Mouse (Mus musculus) CH12.LX (cell line): Measurements from ENCODE around the gene Rassf5. TPM values are rescaled to one million over a fixed set of nuclear protein-coding genes. Genes with fewer than 3 reads are reported as not detected.

Experiments used
- DNase-seq: peaks from one replicate; pipeline ENCODE4 v3.0.0-alpha.2; 2013; ENCODE audit errors: extremely low read depth
- H3K27ac ChIP-seq: 2 replicates; pipeline ENCODE4 v1.5.1; 2012; ENCODE audit warnings: low read depth, mild to moderate bottlenecking, control low read depth, moderate library complexity; ENCODE audit not compliant: insufficient read depth
- H3K27me3 ChIP-seq: replicated peaks from 2 replicates; pipeline ENCODE3; 2012; ENCODE audit warnings: inconsistent platforms
- H3K36me3 ChIP-seq, 2 experiments: replicated peaks in 1 of 2; 2 replicates each; pipeline versions ENCODE3 to v1.6.1; 2012; ENCODE audit warnings: inconsistent platforms in 1 of 2, low read length in 1 of 2, mild to moderate bottlenecking in 1 of 2, mixed read lengths in 1 of 2, moderate library complexity in 1 of 2; ENCODE audit not compliant: control insufficient read depth in 1 of 2, insufficient read depth in 1 of 2
- H3K4me1 ChIP-seq, 2 experiments: 2 replicates each; pipeline ENCODE4 v1.6.1; 2012; ENCODE audit warnings: inconsistent platforms in 1 of 2, moderate library complexity in 1 of 2; ENCODE audit not compliant: insufficient read depth in 2 of 2, control insufficient read depth in 1 of 2
- H3K4me2 ChIP-seq: 2 replicates; pipeline ENCODE4 v1.6.1; 2012; ENCODE audit warnings: low read depth, mild to moderate bottlenecking, control low read depth; ENCODE audit not compliant: poor library complexity, insufficient read depth, severe bottlenecking
- H3K4me3 ChIP-seq, 3 experiments: fragments of 150-350 bp in 1 of 3; sonication (generic) in 1 of 3; replicated peaks in 1 of 3; 2 replicates each; pipeline versions ENCODE3 to v1.5.1; 2011 to 2012; ENCODE audit warnings: low read depth in 2 of 3, low read length in 2 of 3, mild to moderate bottlenecking in 2 of 3, moderate library complexity in 2 of 3, control low read depth in 1 of 3, improper control_type of control experiment in 1 of 3, inconsistent platforms in 1 of 3, mixed read lengths in 1 of 3; ENCODE audit not compliant: poor library complexity in 1 of 3
- H3K79me2 ChIP-seq: replicated peaks from 2 replicates; pipeline ENCODE4 v1.6.1; 2012; ENCODE audit warnings: mild to moderate bottlenecking, moderate library complexity; ENCODE audit not compliant: control insufficient read depth, poor library complexity, insufficient read depth, severe bottlenecking; ENCODE audit errors: extremely low read depth
- H3K9ac ChIP-seq: 2 replicates; pipeline ENCODE4 v1.6.1; 2012; ENCODE audit warnings: low read depth, mild to moderate bottlenecking, control low read depth, moderate library complexity; ENCODE audit not compliant: insufficient read depth
- H3K9me3 ChIP-seq: replicated peaks from 2 replicates; pipeline ENCODE3; 2012; ENCODE audit warnings: low read length, inconsistent platforms, mixed read lengths
- BHLHE40 ChIP-seq: IDR thresholded peaks from 2 replicates; pipeline ENCODE4 v1.6.1; 2011; ENCODE audit warnings: mild to moderate bottlenecking, low read depth, low read length, improper control_type of control experiment
- CHD1 ChIP-seq: IDR thresholded peaks from 2 replicates; pipeline ENCODE4 v1.6.1; 2012; ENCODE audit warnings: low read depth, low read length, improper control_type of control experiment, inconsistent platforms
- ELF1 ChIP-seq: IDR thresholded peaks from 2 replicates; pipeline ENCODE4 v1.6.1; 2014; ENCODE audit warnings: low read depth, mild to moderate bottlenecking, inconsistent platforms, low read length, improper control_type of control experiment
- EP300 ChIP-seq: IDR thresholded peaks from 2 replicates; pipeline ENCODE4 v1.6.1; 2011; ENCODE audit warnings: low read length, improper control_type of control experiment
- ETS1 ChIP-seq: conservative IDR thresholded peaks from 2 replicates; pipeline ENCODE4 v1.6.1; 2012; ENCODE audit warnings: low read depth, mild to moderate bottlenecking, inconsistent platforms, low read length, improper control_type of control experiment, moderate library complexity
- HCFC1 ChIP-seq: IDR thresholded peaks from 2 replicates; pipeline ENCODE4 v1.6.1; 2012; ENCODE audit warnings: low read depth, mild to moderate bottlenecking, inconsistent platforms, low read length, improper control_type of control experiment
- MAZ ChIP-seq: IDR thresholded peaks from 2 replicates; pipeline ENCODE4 v1.6.1; 2012; ENCODE audit warnings: low read depth, mild to moderate bottlenecking, inconsistent platforms, low read length, improper control_type of control experiment, moderate library complexity
- MEF2A ChIP-seq: IDR thresholded peaks from 2 replicates; pipeline ENCODE4 v1.6.1; 2014; ENCODE audit warnings: low read depth, mild to moderate bottlenecking, inconsistent platforms, low read length, improper control_type of control experiment, borderline replicate concordance
- MXI1 ChIP-seq: IDR thresholded peaks from 2 replicates; pipeline ENCODE4 v1.6.1; 2011; ENCODE audit warnings: mild to moderate bottlenecking, low read depth, low read length, improper control_type of control experiment
- NELFE ChIP-seq: IDR thresholded peaks from 2 replicates; pipeline ENCODE4 v1.6.1; 2011; ENCODE audit warnings: low read depth, low read length, improper control_type of control experiment
- POLR2AphosphoS2 ChIP-seq: IDR thresholded peaks from 2 replicates; pipeline ENCODE4 v1.6.1; 2011; ENCODE audit warnings: low read depth, low read length, improper control_type of control experiment
- RCOR1 ChIP-seq: conservative IDR thresholded peaks from 2 replicates; pipeline ENCODE4 v1.6.1; 2012; ENCODE audit warnings: low read depth, mild to moderate bottlenecking, inconsistent platforms, low read length, improper control_type of control experiment
- SIN3A ChIP-seq: IDR thresholded peaks from 2 replicates; pipeline ENCODE4 v1.6.1; 2012; ENCODE audit warnings: low read length, improper control_type of control experiment, inconsistent platforms
- UBTF ChIP-seq: IDR thresholded peaks from 2 replicates; pipeline ENCODE4 v1.6.1; 2012; ENCODE audit warnings: low read depth, mild to moderate bottlenecking, inconsistent platforms, low read length, improper control_type of control experiment, moderate library complexity
- USF1 ChIP-seq: IDR thresholded peaks from 2 replicates; pipeline ENCODE4 v1.6.1; 2014; ENCODE audit warnings: low read depth, mild to moderate bottlenecking, inconsistent platforms, low read length, improper control_type of control experiment
- USF2 ChIP-seq: conservative IDR thresholded peaks from 2 replicates; pipeline ENCODE4 v1.6.1; 2011; ENCODE audit warnings: low read depth, low read length, improper control_type of control experiment
- ZC3H11A ChIP-seq: IDR thresholded peaks from 2 replicates; pipeline ENCODE4 v1.6.1; 2012; ENCODE audit warnings: low read depth, mild to moderate bottlenecking, inconsistent platforms, low read length, improper control_type of control experiment
- dilution Hi-C: fragments of 300-500 bp; cut with MboI; formaldehyde crosslinking; loops from 2 replicates; pipeline ENCODE4 v1.14.3; 2020; ENCODE audit warnings: low sequenced_read_pairs; ENCODE audit not compliant: extremely low pct_unique_long_range_greater_than_20kb, extremely low pct_ligation_motif_present
- in situ Hi-C: fragments of 300-500 bp; cut with MboI; formaldehyde crosslinking; loops from 3 replicates; pipeline ENCODE4 v1.14.3; 2019; ENCODE audit warnings: low sequenced_read_pairs, low pct_ligation_motif_present, low pct_unique_long_range_greater_than_20kb, mixed read lengths
- polyA plus RNA-seq: library from polyadenylated mRNA; unstranded; fragments of >175 nt; gene quantifications from 2 replicates; pipeline ENCODE4 v1.2.1, GENCODE M21; 2012; ENCODE audit warnings: low read depth; ENCODE audit not compliant: insufficient read length
- total RNA-seq, 2 experiments: library from RNA; depleted of rRNA; stranded (reverse); fragments of 300-350 nt in 1 of 2; fragments of >200 nt in 1 of 2; gene quantifications; 2 replicates each; pipeline ENCODE4 v1.2.3; 2012 to 2014

Gene Rassf5
- total and polyA plus RNA-seq, 3 experiments, result 11.5 to 32.1 (median 16.3) TPM

DNA sequence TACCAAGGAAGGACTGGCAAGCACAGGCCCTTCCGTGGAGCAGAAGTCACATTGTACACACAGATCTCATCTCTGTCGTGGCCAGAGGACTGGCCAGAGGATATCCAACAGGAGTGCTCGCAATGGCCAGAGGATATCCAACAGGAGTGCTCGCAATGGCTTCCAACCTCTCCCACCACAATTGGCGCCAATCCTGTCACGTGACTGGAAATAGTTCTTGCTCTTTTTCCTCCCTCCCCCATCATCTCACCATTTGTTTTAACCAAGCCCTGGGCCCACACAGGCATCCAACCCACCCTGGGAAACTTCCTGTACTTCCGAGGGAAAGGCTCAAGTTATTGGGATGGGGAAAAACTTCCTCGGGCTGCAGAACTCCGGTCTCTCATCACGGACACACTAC lies 23.7 kb upstream of the Rassf5 start:
- Histone ChIP-seq H3K4me2 (no peak overlapping the region), H3K27ac (no peak overlapping the region), H3K9ac (no peak overlapping the region), H3K79me2 (no peaks in the 10 kb centered on the region), H3K9me3 (no peaks in the 10 kb centered on the region), H3K4me1 (peaks cover 0 to 21% of the 10 kb centered on the region in 2 experiments; a peak in 2 of 4 replicates), H3K4me3 (no peak overlapping the region), H3K27me3 (no peaks in the 10 kb centered on the region), H3K36me3 (peaks cover 76 to 97% of the 10 kb centered on the region in 2 experiments)
- in situ Hi-C loops, result no loop called here
- TF ChIP-seq SIN3A, result no peak
- TF ChIP-seq ETS1, result no peak
- TF ChIP-seq RCOR1, result no peak
- no peak for TF ChIP-seq POLR2AphosphoS2
- TF ChIP-seq USF1, result no peak
- no peak for TF ChIP-seq HCFC1
- dilution Hi-C loops, result no loop called here
- no peak for DNase-seq

DNA sequence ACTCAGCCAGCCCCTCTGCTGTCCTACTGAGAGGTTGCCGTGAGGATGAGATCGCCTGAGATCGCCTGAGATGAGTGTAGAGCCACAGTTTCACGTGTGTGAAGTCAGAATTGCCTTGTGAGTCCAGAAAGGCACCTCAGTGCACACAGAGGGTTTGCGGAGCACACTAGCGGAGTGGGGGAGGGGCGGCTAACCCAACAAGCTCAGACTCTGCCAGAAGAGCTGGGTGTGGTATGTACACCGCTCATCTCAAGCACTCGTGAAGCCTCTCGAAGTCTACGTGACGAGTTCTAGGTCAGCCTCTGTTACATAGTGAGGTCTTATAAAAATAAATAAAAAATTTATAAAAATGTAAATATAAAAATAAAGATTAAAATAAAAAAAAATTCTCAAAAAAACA lies 18.8 kb upstream of the Rassf5 start:
- no peaks in the 10 kb centered on the region for H3K9me3 ChIP-seq
- H3K4me1 ChIP-seq, result peaks cover 0 to 9% of the 10 kb centered on the region in 2 experiments; a peak in 2 of 4 replicates
- DNase-seq, result no peak
- no peak overlapping the region for H3K4me2 ChIP-seq
- in situ Hi-C loops (no loop called here), dilution Hi-C loops (no loop called here)
- H3K79me2 ChIP-seq, result no peaks in the 10 kb centered on the region
- H3K9ac ChIP-seq, result no peak overlapping the region
- H3K27ac ChIP-seq, result no peak overlapping the region
- no peaks in the 10 kb centered on the region for H3K27me3 ChIP-seq
- TF ChIP-seq CHD1 (no peak), BHLHE40 (no peak), NELFE (no peak), MAZ (no peak), USF2 (no peak), SIN3A (no peak), EP300 (no peak), ZC3H11A (no peak), ELF1 (no peak), UBTF (no peak), MEF2A (no peak), MXI1 (no peak)
- no peak overlapping the region for H3K4me3 ChIP-seq
- peaks cover 72 to 93% of the 10 kb centered on the region in 2 experiments for H3K36me3 ChIP-seq
